Mouse (Mus musculus) midbrain, embryonic 10.5 days (tissue): ENCODE measurements at regions not wholly inside any gene's neighbourhood (a gene's known extent, or its start where the extent isn't known, plus 50 kb on each side); places are given as distances from the start of the nearest gene placed in this dataset.
"Not testable (repeated sequence)": the region's sequence is repeated elsewhere in the genome, so short reads cannot be mapped to it uniquely, and the experiment has no call there.

Source experiments
- DNase-seq: peaks from one replicate; pipeline ENCODE4 v3.0.0-alpha.2; 2017; ENCODE audit warnings: low spot score
- H3K27ac ChIP-seq: fragments of 300-500 bp; sonication (generic); replicated peaks from 2 replicates; pipeline ENCODE4 v1.5.1; 2016; ENCODE audit warnings: mild to moderate bottlenecking
- H3K27me3 ChIP-seq: fragments of 300-500 bp; sonication (generic); 2 replicates; pipeline ENCODE4 v1.6.1; 2016; ENCODE audit warnings: low read depth, mild to moderate bottlenecking; ENCODE audit not compliant: poor library complexity, severe bottlenecking
- H3K36me3 ChIP-seq: fragments of 300-500 bp; sonication (generic); 2 replicates; pipeline ENCODE4 v1.6.1; 2016; ENCODE audit warnings: mild to moderate bottlenecking, moderate library complexity
- H3K4me1 ChIP-seq: fragments of 300-500 bp; sonication (generic); 2 replicates; pipeline ENCODE4 v1.6.1; 2016
- H3K4me3 ChIP-seq: fragments of 300-500 bp; sonication (generic); 2 replicates; pipeline ENCODE4 v1.5.1; 2016; ENCODE audit warnings: mild to moderate bottlenecking, moderate library complexity
- H3K9me3 ChIP-seq: fragments of 300-500 bp; sonication (generic); replicated peaks from 2 replicates; pipeline ENCODE4 v1.6.1; 2016; ENCODE audit warnings: mild to moderate bottlenecking
- WGBS: fragments of 180-500 bp; shearing (Covaris S2); methylation state at CpG from one replicate; pipeline ENCODE4 v1.1.7; 2016; 5-methylcytosine and 5-hydroxymethylcytosine counted together

DNA sequence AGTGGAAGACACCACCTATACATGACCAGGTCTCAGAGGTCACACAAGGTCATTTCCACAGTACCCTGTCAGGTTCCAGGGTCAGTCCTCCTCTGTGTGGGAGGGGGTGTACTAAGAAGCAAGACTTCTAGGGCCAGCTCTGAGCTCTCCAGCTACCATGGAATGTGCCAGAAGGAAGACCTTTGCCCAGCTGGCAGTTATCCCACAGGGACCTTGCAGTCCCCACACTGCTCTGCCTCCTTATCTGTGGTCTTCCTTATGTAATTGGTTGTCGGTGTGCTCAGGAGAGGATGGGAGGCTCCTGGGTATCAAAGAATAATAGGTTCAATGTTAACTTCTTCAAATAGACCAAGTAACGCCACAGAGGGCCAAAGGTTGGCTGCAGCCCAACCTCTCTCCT lies 175.3 kb downstream of the Tomm20 start:
- 90% methylated on average over 2 of the region's 2 CpGs for WGBS
- H3K4me3 ChIP-seq, H3K27ac ChIP-seq, H3K36me3 ChIP-seq, DNase-seq, H3K4me1 ChIP-seq, H3K27me3 ChIP-seq, H3K9me3 ChIP-seq: not testable (repeated sequence)

DNA sequence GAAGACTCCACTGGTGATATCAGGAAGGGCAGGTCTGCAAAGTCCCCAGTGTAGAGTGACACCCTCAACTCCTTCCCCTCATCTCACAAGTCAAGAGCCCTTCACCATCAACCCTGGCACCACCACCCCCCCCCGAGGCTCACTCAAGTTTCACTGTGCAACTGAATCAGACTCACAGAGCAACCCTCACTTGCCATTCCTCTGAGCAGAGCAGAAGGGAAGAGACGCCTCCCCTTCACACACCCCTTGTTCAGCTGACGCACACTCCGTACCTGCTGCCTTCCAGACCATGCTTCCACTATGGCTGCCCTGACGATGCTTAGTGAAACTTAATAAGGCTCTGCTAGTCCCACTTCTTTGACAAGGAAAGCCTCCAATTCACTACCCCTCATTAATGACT lies 174.4 kb upstream of the Irf2bp2 start:
- Histone ChIP-seq H3K4me3 (no peak overlapping the region), H3K4me1 (no peaks in the 10 kb centered on the region), H3K36me3 (no peaks in the 10 kb centered on the region), H3K27ac (no peak overlapping the region), H3K9me3 (no peaks in the 10 kb centered on the region), H3K27me3 (no peaks in the 10 kb centered on the region)
- WGBS = 95% methylated on average over 5 of the region's 5 CpGs
- DNase-seq = no peak

GRCm38 (mm10) chr8:126767341-126767740 lies 173.6 kb upstream of the Irf2bp2 start:
- H3K9me3 ChIP-seq = no peaks in the 10 kb centered on the region
- WGBS = 91% methylated on average over 3 of the region's 3 CpGs
- DNase-seq = no peak
- H3K4me1 ChIP-seq = no peaks in the 10 kb centered on the region
- H3K27ac ChIP-seq = no peak overlapping the region
- H3K27me3 ChIP-seq = no peaks in the 10 kb centered on the region
- H3K4me3 ChIP-seq = no peak overlapping the region
- H3K36me3 ChIP-seq = no peaks in the 10 kb centered on the region

GRCm38 (mm10) chr8:126765693-126766238 lies 172.0 kb upstream of the Irf2bp2 start:
- H3K4me3 ChIP-seq = no peak overlapping the region
- 86% methylated on average over 6 of the region's 6 CpGs for WGBS
- no peaks in the 10 kb centered on the region for H3K9me3 ChIP-seq

DNA sequence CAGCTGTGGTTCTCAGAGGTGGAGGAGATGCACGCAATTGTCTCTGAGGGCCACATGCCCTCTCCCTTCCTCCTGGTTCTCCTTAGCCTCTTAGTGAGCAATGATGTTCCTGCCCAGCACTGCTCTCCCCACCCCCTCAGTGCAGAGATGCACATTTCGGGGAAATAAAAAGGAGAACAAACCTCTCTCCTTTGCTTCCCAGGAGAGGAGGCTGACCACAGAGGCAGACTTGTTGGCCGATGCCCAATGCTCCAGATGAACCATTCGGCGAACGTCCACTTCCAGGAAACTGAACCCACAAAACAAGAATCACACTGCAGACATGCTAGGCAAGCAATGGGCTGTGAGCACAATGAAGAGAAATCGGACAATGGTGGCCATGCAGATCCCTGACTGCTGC lies 169.8 kb upstream of the Irf2bp2 start:
- H3K27me3 ChIP-seq = no peaks in the 10 kb centered on the region
- no peak overlapping the region for H3K27ac ChIP-seq
- no peaks in the 10 kb centered on the region for H3K9me3 ChIP-seq
- peaks cover 7% of the 10 kb centered on the region; the same call in 1 of the 2 replicates for H3K4me1 ChIP-seq
- no peaks in the 10 kb centered on the region for H3K36me3 ChIP-seq
- H3K4me3 ChIP-seq = no peak overlapping the region
- WGBS = 83% methylated on average over 7 of the region's 7 CpGs
- DNase-seq = no peak

More at GRCm38 (mm10) chr8:126765693-126766238, 172.0 kb upstream of the Irf2bp2 start:
- no peak for DNase-seq
- no peaks in the 10 kb centered on the region for H3K4me1 ChIP-seq
- H3K27ac ChIP-seq = no peak overlapping the region
- no peaks in the 10 kb centered on the region for H3K36me3 ChIP-seq
- H3K27me3 ChIP-seq = no peaks in the 10 kb centered on the region

- WGBS = 84% methylated on average over 7 of the region's 7 CpGs
- no peak for DNase-seq
Observed at GRCm38 (mm10) chr8:126759711-126760110, 165.9 kb upstream of the Irf2bp2 start.

DNA sequence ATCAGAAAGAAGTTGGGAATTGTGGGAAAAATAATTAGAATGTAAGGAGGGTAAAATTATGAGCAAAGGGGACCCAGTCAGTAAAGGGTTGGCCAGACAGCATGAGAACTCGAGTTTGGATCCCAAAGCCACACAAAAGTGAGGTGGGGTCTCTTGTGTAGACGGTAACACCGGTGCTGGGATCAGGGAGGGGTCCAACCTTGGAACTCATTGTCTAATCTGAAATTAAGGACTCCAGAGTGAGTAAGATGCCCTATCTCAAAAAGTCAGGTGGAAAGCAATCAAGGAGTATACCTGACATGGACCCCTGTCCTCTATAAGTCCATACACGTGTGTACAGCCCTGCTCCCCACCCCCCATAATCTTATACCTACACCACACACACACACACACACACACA lies 165.2 kb upstream of the Irf2bp2 start:
- no peaks in the 10 kb centered on the region for H3K9me3 ChIP-seq
- H3K36me3 ChIP-seq = no peaks in the 10 kb centered on the region
- H3K4me1 ChIP-seq = peaks cover 14% of the 10 kb centered on the region
- 88% methylated on average over 4 of the region's 4 CpGs for WGBS
- H3K4me3 ChIP-seq = no peak overlapping the region
- H3K27ac ChIP-seq = no peak overlapping the region
- H3K27me3 ChIP-seq = no peaks in the 10 kb centered on the region
- DNase-seq = no peak

More at GRCm38 (mm10) chr8:126759711-126760110, 165.9 kb upstream of the Irf2bp2 start:
- Histone ChIP-seq H3K4me3 (no peak overlapping the region), H3K9me3 (no peaks in the 10 kb centered on the region), H3K27ac (no peak overlapping the region), H3K36me3 (no peaks in the 10 kb centered on the region), H3K4me1 (peaks cover 14% of the 10 kb centered on the region), H3K27me3 (no peaks in the 10 kb centered on the region)

DNA sequence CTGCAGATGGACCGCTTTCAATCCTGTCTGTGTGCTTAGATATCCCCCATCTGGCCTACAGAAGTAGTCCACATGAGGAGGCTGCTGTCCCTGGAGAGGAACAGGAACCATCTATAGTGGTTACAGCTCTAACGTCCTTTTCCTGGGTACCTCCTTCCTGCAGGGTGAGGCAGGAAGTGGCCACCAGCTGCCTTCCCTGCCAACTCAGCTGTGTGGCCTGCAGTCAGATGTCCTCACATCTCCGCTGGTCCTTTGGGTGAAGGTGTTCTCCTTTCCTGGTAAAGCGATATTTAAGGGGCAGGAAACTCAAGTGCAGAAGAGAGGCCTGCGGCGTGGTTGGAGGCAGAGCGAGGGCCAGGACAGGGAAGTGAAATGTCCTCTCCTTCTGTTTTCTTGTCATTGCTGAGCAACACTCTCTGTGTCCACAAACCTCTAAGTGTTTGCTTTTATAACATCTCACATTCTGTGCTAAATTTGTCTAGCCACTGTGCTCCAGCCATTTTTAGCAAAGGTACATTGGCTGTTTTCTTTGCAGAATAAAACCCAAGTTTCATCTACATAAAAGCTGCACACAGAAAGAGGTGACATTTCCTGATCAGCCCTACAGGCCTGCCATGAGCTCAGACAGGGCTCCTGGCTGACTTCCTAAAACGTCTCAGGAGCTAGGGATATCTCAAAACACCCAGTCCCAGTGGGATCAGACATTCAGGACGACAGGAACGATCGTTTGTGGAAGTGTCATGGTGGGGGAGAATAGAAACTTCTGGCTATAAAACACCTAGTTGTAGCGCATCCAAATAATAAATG lies 164.4 kb upstream of the Irf2bp2 start:
- H3K36me3 ChIP-seq = no peaks in the 10 kb centered on the region
- 86% methylated on average over 12 of the region's 12 CpGs for WGBS

GRCm38 (mm10) chr8:126756300-126757097 lies 162.7 kb upstream of the Irf2bp2 start:
- Histone ChIP-seq H3K4me3 (no peak overlapping the region), H3K9me3 (no peaks in the 10 kb centered on the region), H3K4me1 (peaks cover 14% of the 10 kb centered on the region), H3K27me3 (no peaks in the 10 kb centered on the region), H3K27ac (no peak overlapping the region; the same call in 1 of the 2 replicates), H3K36me3 (no peaks in the 10 kb centered on the region)
- WGBS = 82% methylated on average over 8 of the region's 8 CpGs
- no peak for DNase-seq

More for the DNA sequence above, 164.4 kb upstream of the Irf2bp2 start:
- DNase-seq = no peak
- H3K9me3 ChIP-seq = no peaks in the 10 kb centered on the region
- no peak overlapping the region for H3K27ac ChIP-seq
- H3K27me3 ChIP-seq = no peaks in the 10 kb centered on the region
- H3K4me1 ChIP-seq = peaks cover 14% of the 10 kb centered on the region
- H3K4me3 ChIP-seq = no peak overlapping the region

DNA sequence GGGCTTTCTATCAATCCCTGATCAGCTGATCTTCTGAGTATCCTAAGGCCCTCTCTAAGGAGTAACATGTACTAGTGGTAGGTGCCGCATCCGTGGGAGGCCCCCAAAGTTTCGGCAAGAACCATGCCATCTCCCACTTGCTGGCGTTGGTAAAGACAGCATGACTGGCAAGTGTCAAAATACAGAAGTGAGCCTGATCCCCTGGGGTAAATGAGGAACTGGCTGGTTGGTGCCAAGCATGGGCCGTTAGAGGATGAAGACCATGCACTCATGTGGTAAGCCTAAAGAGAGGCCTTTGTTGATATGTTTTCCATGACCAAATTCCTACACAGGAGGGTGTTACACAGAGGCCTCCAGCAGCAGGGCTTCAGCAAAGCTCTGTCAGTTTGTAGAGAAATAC lies 161.9 kb upstream of the Irf2bp2 start:
- WGBS = 93% methylated on average over 5 of the region's 5 CpGs

DNA sequence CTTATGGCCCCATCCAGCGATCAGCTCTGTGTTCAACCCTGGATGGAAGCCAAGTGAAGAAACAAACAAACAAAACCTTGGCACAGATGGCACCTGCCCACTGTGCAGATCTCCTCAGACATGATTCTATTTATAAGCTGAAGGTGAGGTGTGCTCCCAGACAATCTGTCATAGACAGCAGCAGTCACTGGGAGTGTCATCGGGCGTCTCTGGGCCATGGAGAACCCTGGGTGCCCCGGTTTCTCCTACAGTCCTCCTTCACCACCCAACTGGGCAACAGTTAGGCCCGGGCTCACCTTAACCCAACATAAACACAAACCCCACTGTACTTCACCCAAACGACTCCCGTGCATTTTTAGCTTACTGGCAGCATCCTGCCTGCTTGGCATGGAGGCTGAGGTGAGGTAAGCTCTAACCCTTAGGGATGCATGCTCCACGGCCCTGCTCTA lies 160.6 kb upstream of the Irf2bp2 start:
- no peak for DNase-seq
- Histone ChIP-seq H3K36me3 (no peaks in the 10 kb centered on the region), H3K4me3 (no peak overlapping the region), H3K27me3 (no peaks in the 10 kb centered on the region), H3K4me1 (peaks cover 6% of the 10 kb centered on the region), H3K27ac (no peak overlapping the region), H3K9me3 (no peaks in the 10 kb centered on the region)
- WGBS = 94% methylated on average over 8 of the region's 8 CpGs

More for the DNA sequence above, 161.9 kb upstream of the Irf2bp2 start:
- no peaks in the 10 kb centered on the region for H3K9me3 ChIP-seq
- no peak overlapping the region for H3K4me3 ChIP-seq
- peaks cover 14% of the 10 kb centered on the region for H3K4me1 ChIP-seq
- H3K36me3 ChIP-seq = no peaks in the 10 kb centered on the region
- H3K27me3 ChIP-seq = no peaks in the 10 kb centered on the region
- DNase-seq = no peak
- no peak overlapping the region for H3K27ac ChIP-seq

- no peak overlapping the region for H3K27ac ChIP-seq
- H3K36me3 ChIP-seq = no peaks in the 10 kb centered on the region
- no peak overlapping the region for H3K4me3 ChIP-seq
- H3K27me3 ChIP-seq = no peaks in the 10 kb centered on the region
- DNase-seq = no peak
- WGBS = 87% methylated on average over 4 of the region's 4 CpGs
- no peaks in the 10 kb centered on the region for H3K9me3 ChIP-seq
- peaks cover 6% of the 10 kb centered on the region for H3K4me1 ChIP-seq
Observed at GRCm38 (mm10) chr8:126753059-126753855, 159.5 kb upstream of the Irf2bp2 start.
